Mouse (Mus musculus) G1E (cell line): ENCODE data around the gene Wdr54. TPM values are rescaled to one million over a fixed set of nuclear protein-coding genes. Genes with fewer than 3 reads are reported as not detected.

Source experiments
- ATAC-seq: 2 replicates; pipeline ENCODE4 v1.8.0; 2016; ENCODE audit warnings: mild to moderate bottlenecking; ENCODE audit not compliant: insufficient number of reproducible peaks, poor library complexity, low FRiP score, severe bottlenecking; ENCODE audit errors: extremely low read depth
- DNase-seq: peaks from one replicate; pipeline ENCODE4 v3.0.0; 2012; ENCODE audit warnings: low spot score
- H3K27me3 ChIP-seq: 2 replicates; pipeline ENCODE4 v1.6.1; 2012; ENCODE audit warnings: mild to moderate bottlenecking, low read length, inconsistent platforms; ENCODE audit not compliant: insufficient read depth
- H3K36me3 ChIP-seq: replicated peaks from 2 replicates; pipeline ENCODE3; 2012; ENCODE audit warnings: mild to moderate bottlenecking, inconsistent platforms
- H3K4me1 ChIP-seq: 2 replicates; pipeline ENCODE4 v1.6.1; 2012; ENCODE audit warnings: low read depth, low read length, inconsistent platforms, mixed read lengths; ENCODE audit not compliant: insufficient read depth
- H3K4me3 ChIP-seq: 2 replicates; pipeline ENCODE4 v1.5.1; 2012; ENCODE audit warnings: low read depth, mild to moderate bottlenecking, inconsistent platforms, low read length, moderate library complexity, mixed read lengths
- H3K9me3 ChIP-seq: replicated peaks from 2 replicates; pipeline ENCODE4 v1.6.1; 2012; ENCODE audit warnings: inconsistent platforms
- CTCF ChIP-seq: IDR thresholded peaks from 2 replicates; pipeline ENCODE4 v1.5.1; 2012; ENCODE audit warnings: low read depth, low read length, inconsistent platforms, mixed read lengths
- GATA1 ChIP-seq: IDR thresholded peaks from 2 replicates; pipeline ENCODE4 v1.6.1; 2012; ENCODE audit warnings: borderline replicate concordance, low read length, inconsistent platforms, mixed read lengths
- GATA2 ChIP-seq: IDR thresholded peaks from 2 replicates; pipeline ENCODE4 v1.6.1; 2012; ENCODE audit warnings: low read depth, low read length, inconsistent platforms, borderline replicate concordance
- POLR2AphosphoS5 ChIP-seq: IDR thresholded peaks from 2 replicates; pipeline ENCODE4 v1.6.1; 2012; ENCODE audit warnings: low read depth, low read length, inconsistent platforms; ENCODE audit not compliant: insufficient replicate concordance
- TAL1 ChIP-seq: conservative IDR thresholded peaks from 2 replicates; pipeline ENCODE4 v1.6.1; 2012; ENCODE audit warnings: low read depth, low read length, inconsistent platforms, mixed read lengths
- polyA plus RNA-seq: library from polyadenylated mRNA; stranded (reverse); fragments of >175 nt; gene quantifications from 2 replicates; pipeline ENCODE4 v1.2.3, GENCODE M21; 2012
- total RNA-seq, 2 experiments: library from RNA; stranded (forward) in 1 of 2; stranded (reverse) in 1 of 2; fragments of 200-1000 nt in 1 of 2; fragments of >200 nt in 1 of 2; fragmentation: Nextera tagmentation in 1 of 2; gene quantifications; 2 replicates each; pipeline ENCODE4 v1.2.3; 2014 to 2017

Gene Wdr54
- total and polyA plus RNA-seq, 3 experiments = 0.27 TPM; not detected in 2

DNA sequence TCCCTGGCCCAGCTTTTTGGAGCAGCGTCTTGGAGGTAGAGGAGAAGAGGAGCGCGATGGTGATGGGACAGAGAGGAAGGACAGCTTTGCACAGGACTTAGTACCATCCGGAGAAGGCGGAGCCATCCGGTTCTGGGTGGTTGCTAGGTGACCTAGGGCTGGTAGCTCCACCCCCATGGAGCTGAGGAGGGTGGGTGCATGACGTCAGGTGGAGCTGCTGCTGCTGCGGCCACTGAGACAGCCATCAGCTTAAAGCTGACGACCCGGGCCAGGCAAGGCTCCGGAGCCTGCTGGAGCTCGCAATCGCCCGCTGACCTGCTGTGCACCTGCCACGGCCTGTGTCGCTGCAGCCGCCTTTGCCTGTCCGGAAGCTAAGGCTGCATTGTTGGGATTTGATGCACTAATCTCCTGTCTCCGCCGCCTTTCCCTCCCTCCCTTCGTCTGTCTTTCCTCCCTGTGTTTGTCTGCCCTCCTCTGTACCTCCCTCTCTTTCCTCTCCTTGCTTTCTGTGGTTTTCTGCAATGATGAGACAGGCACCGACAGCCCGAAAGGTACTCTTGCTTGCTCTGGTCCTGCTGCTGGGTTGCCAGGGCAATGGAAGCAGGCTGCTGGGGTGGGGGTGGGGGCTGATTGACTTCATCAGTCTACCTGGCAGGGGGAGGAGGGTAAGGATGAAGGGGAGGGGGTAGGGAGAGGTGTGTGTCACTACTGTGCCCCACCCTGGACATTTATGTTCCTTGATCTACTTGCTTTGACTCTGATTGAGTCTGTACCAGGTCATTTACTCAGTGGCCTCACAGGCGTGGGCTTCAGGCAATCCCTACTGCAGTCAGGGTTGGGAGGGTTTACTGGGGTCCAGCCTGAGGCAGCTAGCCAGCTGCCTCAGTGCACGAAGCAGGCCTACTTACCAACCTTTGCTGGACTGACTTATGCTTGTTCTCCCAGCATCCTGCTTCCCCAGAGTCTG, 30.0 kb upstream of the Wdr54 start:
- TF ChIP-seq CTCF = no peak
- TF ChIP-seq TAL1 = no peak
- TF ChIP-seq GATA2 = no peak
- no peak for TF ChIP-seq POLR2AphosphoS5
- no peak for TF ChIP-seq GATA1
- Histone ChIP-seq H3K4me3 (no peak overlapping the region), H3K27me3 (no peaks in the 10 kb centered on the region), H3K36me3 (peaks cover 95% of the 10 kb centered on the region), H3K4me1 (peaks cover 7% of the 10 kb centered on the region; the same call in 1 of the 2 replicates), H3K9me3 (no peaks in the 10 kb centered on the region)
- DNase-seq (no peak), ATAC-seq (no peak)

DNA sequence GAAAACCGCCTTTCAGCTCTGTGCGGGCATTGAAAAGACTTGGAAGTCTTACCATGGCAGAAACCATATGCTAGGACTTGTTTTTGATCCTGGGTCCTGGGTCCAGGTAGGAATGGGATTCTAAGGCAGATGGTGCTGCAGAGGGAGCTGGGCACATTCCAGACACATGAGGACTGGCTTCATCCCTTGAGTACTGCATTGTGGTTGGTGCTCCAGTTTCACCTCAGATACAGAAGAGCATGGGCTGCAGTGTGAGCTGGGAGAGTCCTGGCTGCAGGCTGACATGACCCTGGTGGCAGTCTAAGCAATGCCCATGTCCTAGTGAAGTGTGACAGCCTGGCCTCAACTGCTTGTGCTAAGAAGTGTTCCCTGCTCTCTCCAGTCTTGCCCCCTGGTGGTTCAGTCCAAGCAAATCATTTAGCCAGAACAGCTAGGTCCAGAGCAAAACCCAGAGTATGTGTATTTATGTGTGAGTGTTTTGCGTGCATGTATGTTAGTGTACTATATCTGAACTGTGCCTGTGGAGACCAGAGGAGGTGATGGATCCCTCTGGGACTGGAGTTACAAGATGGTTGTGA, 28.8 kb upstream of the Wdr54 start:
- Histone ChIP-seq H3K4me3 (no peak overlapping the region), H3K27me3 (no peaks in the 10 kb centered on the region), H3K36me3 (peaks cover 92% of the 10 kb centered on the region), H3K4me1 (peaks cover 7% of the 10 kb centered on the region), H3K9me3 (no peaks in the 10 kb centered on the region)
- DNase-seq (no peak), ATAC-seq (no peak)
- TF ChIP-seq POLR2AphosphoS5 = no peak
- no peak for TF ChIP-seq GATA2

DNA sequence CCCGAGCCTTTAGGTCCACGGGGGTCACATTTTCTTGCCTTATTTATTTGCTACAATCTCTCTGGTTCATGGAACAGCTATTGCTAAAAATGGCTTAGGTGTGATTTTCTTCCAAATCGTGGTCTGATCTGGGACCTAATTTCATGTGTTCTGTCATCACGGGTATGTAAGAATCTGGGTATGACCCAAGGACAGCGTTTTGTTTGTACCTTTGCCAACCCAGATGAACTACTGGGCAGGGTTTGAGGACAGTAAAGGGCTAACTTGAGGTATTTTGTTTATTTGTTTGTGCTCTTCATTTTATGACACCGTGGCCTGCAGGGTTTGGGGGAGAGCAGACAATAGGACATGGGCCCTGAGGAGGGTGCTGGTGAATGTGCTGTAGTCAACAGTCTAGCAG, 24.4 kb upstream of the Wdr54 start:
- Histone ChIP-seq H3K9me3 (no peaks in the 10 kb centered on the region), H3K4me3 (no peak overlapping the region), H3K4me1 (peaks cover 16% of the 10 kb centered on the region), H3K36me3 (peaks cover 80% of the 10 kb centered on the region), H3K27me3 (no peaks in the 10 kb centered on the region)
- TF ChIP-seq GATA2 (no peak), TAL1 (no peak), GATA1 (no peak), CTCF (no peak)
- DNase-seq (no peak), ATAC-seq (no peak)

DNA sequence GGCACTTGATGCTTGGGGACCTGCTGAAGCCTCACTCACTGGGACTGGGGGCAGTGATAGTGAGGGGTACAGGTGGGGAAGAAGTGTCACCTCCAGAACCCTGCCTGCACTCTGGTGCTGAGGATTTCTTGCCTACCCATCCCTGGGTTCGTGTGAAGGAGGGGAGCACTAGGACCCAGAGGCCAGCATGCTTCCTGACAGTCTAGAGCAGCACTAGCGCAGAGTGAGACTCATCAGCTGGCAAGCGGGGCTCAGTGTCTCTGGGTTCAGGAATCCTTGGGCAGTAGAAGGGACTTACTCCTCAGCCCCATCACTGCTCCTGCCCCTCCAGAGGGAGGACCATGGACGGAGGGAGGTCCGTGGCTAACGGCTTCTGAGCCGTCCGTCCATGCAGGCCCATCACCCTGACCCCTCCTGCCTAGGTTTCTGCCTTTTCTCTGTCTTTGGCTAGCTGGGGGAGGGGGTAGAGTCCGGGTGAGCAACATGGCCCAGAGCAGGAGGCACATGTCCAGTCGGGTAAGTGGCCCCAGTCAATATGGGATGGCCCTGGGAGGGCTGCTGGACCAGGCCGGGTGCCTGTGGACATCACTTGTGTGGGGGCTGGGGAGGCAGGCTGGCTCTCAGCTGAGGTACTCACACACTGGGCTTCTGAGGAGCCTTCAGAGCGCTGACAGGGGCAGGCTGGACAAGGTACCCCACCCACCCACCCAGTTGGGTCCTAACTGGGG, 23.4 kb upstream of the Wdr54 start:
- Histone ChIP-seq H3K27me3 (no peaks in the 10 kb centered on the region), H3K36me3 (peaks cover 74% of the 10 kb centered on the region), H3K4me3 (no peak overlapping the region), H3K4me1 (peaks cover 16% of the 10 kb centered on the region), H3K9me3 (no peaks in the 10 kb centered on the region)
- no peak for DNase-seq
- no peak for ATAC-seq
- TF ChIP-seq TAL1 = no peak
- no peak for TF ChIP-seq GATA1
- TF ChIP-seq GATA2 = no peak

DNA sequence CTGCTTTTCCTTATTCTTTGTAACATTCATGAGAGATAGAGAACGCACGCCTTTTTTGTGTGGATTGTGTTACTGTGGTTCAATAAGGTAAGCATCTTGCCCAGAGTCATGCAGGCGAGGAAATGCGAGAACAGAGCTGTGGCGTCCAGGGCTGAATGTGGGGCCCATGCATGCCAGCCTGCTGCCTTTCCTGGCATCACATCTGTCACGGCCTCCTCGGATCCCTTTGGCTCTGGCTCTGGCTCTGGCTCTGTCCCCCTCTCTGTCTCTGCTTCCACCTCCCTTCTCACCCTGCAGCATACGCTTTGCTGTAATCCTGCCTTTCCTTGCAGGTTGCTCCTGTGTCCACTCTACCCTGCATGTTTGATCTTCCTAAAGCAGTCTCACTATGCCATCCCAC, 19.8 kb upstream of the Wdr54 start:
- DNase-seq (no peak), ATAC-seq (no peak)
- Histone ChIP-seq H3K27me3 (no peaks in the 10 kb centered on the region), H3K9me3 (no peaks in the 10 kb centered on the region), H3K4me1 (peaks cover 18% of the 10 kb centered on the region), H3K36me3 (peaks cover 77% of the 10 kb centered on the region), H3K4me3 (no peak overlapping the region)
- no peak for TF ChIP-seq CTCF
- no peak for TF ChIP-seq GATA1
- no peak for TF ChIP-seq POLR2AphosphoS5
- TF ChIP-seq TAL1 = no peak

DNA sequence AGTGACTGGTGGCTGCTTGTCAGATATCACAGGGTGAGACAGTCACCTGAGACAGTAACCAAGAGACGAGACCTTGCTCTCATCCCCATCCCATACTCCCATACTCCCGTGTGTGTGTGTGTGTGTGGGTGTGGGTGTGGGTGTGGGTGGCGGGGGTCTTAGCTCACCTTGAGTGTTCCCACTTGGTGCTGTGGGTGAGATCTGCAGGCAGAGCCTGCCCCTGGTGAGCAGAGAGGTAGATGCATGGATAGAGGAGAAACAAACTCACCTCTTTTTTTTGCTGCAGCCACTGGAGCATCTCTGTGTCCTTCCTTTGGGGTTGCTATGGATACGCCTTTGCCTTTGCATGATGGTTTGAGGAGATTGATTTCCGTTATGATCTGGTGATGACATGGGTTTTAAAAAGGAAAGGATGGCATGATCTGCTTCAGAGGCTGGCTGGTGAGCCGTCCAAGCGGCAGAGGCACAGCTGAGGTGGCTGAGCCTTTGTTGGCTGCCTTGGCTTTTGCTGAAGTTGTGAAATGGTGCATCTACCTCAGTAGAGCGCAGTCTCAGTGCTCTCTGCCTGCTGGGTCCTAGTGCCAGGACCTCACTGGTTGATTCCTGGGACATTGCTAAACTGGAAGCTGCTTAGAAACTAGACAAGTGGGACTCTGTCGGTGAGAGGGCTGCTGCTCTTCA, 16.2 kb upstream of the Wdr54 start:
- DNase-seq (no peak), ATAC-seq (no peak)
- Histone ChIP-seq H3K36me3 (peaks cover 79% of the 10 kb centered on the region), H3K4me1 (peaks cover 25% of the 10 kb centered on the region), H3K9me3 (no peaks in the 10 kb centered on the region), H3K27me3 (no peaks in the 10 kb centered on the region), H3K4me3 (no peak overlapping the region)
- TF ChIP-seq TAL1 = no peak
- TF ChIP-seq GATA1 = no peak
- no peak for TF ChIP-seq POLR2AphosphoS5
- TF ChIP-seq GATA2 = no peak
- no peak for TF ChIP-seq CTCF
